Mouse (Mus musculus) liver, embryonic 12.5 days (tissue): ENCODE measurements at regions not wholly inside any gene's neighbourhood (a gene's known extent, or its start where the extent isn't known, plus 50 kb on each side); places are given as distances from the start of the nearest gene placed in this dataset.

ENCODE experiments used
- ATAC-seq: fragments of 200-750 bp; cut with Nextera tagmentation; 2 replicates; pipeline ENCODE4 v1.8.0; 2017; ENCODE audit warnings: moderate number of reproducible peaks, mild to moderate bottlenecking, moderate library complexity
- H3K27ac ChIP-seq: fragments of 300-500 bp; sonication (generic); 2 replicates; pipeline ENCODE4 v1.5.1; 2016; ENCODE audit warnings: mild to moderate bottlenecking
- H3K27me3 ChIP-seq: fragments of 300-500 bp; sonication (generic); replicated peaks from 2 replicates; pipeline ENCODE4 v1.6.1; 2016; ENCODE audit warnings: mild to moderate bottlenecking, moderate library complexity
- H3K36me3 ChIP-seq: fragments of 300-500 bp; sonication (generic); 2 replicates; pipeline ENCODE4 v1.6.1; 2016; ENCODE audit warnings: mild to moderate bottlenecking, moderate library complexity
- H3K4me1 ChIP-seq: fragments of 300-500 bp; sonication (generic); 2 replicates; pipeline ENCODE4 v1.6.1; 2016
- H3K4me2 ChIP-seq: fragments of 300-500 bp; sonication (generic); 2 replicates; pipeline ENCODE4 v1.6.1; 2016; ENCODE audit warnings: mild to moderate bottlenecking, moderate library complexity
- H3K4me3 ChIP-seq: fragments of 300-500 bp; sonication (generic); 2 replicates; pipeline ENCODE4 v1.5.1; 2016; ENCODE audit warnings: mild to moderate bottlenecking, moderate library complexity
- H3K9ac ChIP-seq: fragments of 300-500 bp; sonication (generic); 2 replicates; pipeline ENCODE4 v1.6.1; 2016; ENCODE audit warnings: mild to moderate bottlenecking, moderate library complexity
- H3K9me3 ChIP-seq: fragments of 300-500 bp; sonication (generic); replicated peaks from 2 replicates; pipeline ENCODE4 v1.6.1; 2016; ENCODE audit warnings: mild to moderate bottlenecking, moderate library complexity
- WGBS: fragments of 180-500 bp; shearing (Covaris S2); methylation state at CpG from one replicate; pipeline ENCODE4 v1.1.7; 2016; ENCODE audit not compliant: insufficient replicate concordance; 5-methylcytosine and 5-hydroxymethylcytosine counted together

DNA sequence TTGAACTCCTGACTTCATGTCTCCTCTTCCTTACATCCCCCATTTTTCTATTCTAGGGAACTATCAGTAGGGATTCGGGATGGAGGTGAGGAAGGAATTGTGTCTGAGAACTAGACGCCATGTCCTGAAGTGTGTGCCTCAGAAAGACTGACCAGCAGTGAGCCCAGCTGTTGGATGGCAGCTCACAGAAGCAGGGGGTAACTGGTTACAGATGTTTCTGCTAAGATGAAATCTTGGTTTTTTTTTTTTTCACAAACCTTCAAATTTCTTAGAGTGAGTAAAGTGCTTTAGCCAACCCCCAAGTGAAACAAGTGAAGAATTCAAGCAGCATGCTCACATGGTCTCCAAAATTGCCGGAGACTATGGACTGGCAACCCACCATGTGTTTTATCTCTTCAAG is 165.7 kb downstream of the Pmp22 start:
- Histone ChIP-seq H3K27me3 (no peaks in the 10 kb centered on the region), H3K27ac (no peak overlapping the region), H3K9ac (no peak overlapping the region), H3K9me3 (no peaks in the 10 kb centered on the region), H3K4me3 (no peak overlapping the region), H3K4me1 (no peaks in the 10 kb centered on the region), H3K4me2 (no peak overlapping the region), H3K36me3 (no peaks in the 10 kb centered on the region)
- no peak for ATAC-seq
- 57% methylated on average over 3 of the region's 3 CpGs for WGBS

DNA sequence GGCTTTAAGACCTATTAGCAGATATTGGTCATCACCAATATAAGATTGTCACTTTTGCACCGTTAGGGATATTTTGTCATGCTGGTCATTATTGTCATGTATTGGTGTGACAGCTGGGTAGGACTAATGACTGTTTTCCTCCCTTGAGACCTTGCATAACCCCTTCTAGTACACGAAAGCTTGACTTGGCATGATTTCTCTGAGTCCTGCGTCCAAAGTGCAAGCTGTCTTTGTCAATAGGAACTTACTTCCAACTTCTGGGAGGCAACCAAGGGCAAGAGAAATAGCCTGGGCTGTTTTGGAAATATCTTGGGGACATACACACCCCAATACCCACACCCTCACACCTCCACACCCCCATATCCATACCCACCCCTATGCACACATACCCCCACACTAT is 167.7 kb downstream of the Pmp22 start:
- ATAC-seq = no peak
- H3K9ac ChIP-seq = no peak overlapping the region
- WGBS = 66% methylated on average over 3 of the region's 3 CpGs

DNA sequence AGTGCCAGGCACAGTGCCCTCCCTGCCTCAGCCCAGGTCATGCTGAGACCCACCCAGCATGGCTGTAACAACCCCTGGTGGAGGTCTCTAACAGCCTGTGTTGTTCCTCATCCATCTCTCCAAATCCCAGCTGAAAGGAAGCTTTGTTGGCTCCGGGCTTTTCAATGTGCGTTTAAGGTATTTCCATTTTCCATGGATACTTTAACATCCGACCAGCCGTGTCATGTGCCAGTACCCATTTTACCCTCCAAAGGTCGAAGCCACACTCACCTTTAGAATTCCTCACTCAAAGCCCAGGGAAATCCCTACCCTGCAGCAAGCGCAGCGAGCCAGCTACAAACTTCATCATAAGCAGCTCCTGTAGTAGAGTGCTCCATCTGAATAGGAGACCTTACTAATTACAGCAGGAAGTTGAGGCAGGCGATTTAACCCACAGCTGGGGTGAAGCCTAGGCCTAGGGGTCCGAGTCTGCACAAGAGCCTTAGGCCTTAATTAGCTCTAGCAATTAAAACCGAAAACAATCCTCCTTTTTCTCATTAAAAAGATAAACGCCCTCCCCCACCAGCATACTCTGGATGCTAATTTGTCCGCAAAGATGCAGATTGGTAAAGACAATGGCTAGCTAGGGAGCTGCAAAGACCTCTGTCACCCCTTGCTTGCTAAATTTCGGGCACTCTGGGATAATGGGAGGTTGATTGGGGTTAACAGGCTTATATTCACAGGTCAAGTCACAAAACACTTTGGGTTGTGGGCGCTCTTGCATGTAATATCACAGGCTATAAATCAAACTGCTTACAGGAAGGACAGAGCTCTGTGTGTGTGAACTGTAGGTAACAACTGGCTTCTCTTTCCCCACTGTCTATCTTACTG is 171.2 kb downstream of the Pmp22 start:
- no peaks in the 10 kb centered on the region for H3K4me1 ChIP-seq
- H3K27ac ChIP-seq = no peak overlapping the region
- ATAC-seq = no peak
- H3K36me3 ChIP-seq = no peaks in the 10 kb centered on the region
- H3K4me2 ChIP-seq = no peak overlapping the region
- WGBS = 57% methylated on average over 14 of the region's 14 CpGs
- no peaks in the 10 kb centered on the region for H3K9me3 ChIP-seq
- H3K4me3 ChIP-seq = no peak overlapping the region
- no peaks in the 10 kb centered on the region for H3K27me3 ChIP-seq
- H3K9ac ChIP-seq = no peak overlapping the region

More for the DNA sequence above, 167.7 kb downstream of the Pmp22 start:
- Histone ChIP-seq H3K4me3 (no peak overlapping the region), H3K4me2 (no peak overlapping the region), H3K4me1 (no peaks in the 10 kb centered on the region), H3K36me3 (no peaks in the 10 kb centered on the region), H3K27ac (no peak overlapping the region), H3K27me3 (no peaks in the 10 kb centered on the region), H3K9me3 (no peaks in the 10 kb centered on the region)

DNA sequence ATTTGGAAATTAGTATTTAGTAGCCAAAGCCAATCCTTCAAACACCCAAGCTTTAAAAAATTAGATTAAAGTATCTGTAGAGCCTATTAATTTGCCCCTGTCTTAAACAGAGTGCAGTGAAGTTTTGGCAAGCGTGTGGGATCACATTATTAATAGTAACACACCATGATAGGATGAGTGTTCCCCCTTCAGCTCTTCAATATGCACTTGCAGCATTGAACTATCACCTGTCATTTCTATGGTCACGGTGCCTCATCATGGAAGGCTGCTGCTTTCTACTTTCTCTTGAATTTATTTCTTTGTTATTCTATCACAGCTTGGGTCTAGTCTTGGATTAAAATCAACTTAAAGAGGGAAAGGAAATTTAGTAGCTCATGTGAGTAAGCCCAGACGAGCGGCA is 196.4 kb downstream of the Pmp22 start:
- no peak for ATAC-seq
- no peak overlapping the region for H3K4me2 ChIP-seq
- H3K4me3 ChIP-seq = no peak overlapping the region
- WGBS = 66% methylated on average over 4 of the region's 4 CpGs
- no peak overlapping the region for H3K9ac ChIP-seq
- no peak overlapping the region for H3K27ac ChIP-seq
- H3K36me3 ChIP-seq = no peaks in the 10 kb centered on the region
- H3K9me3 ChIP-seq = no peaks in the 10 kb centered on the region
- no peaks in the 10 kb centered on the region for H3K27me3 ChIP-seq
- H3K4me1 ChIP-seq = no peaks in the 10 kb centered on the region

DNA sequence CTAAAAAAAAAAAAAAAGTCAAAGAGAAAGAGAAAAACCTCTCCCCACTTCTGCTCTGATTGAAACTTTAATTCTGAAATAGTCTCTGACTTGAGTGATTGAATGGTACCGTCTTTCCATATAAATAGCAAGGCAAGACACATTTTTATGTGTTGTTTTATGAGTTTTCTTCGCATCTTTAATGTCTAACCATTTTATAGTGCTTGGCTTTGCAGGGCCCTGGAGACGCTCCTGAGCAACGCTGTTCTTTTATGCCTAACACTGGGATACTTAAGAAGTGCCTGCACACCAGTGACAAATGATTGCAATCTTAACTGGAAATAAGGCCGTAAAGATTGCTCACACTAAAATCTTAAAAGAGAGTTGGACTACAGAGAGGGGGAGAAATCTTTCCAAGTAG is 198.1 kb downstream of the Pmp22 start:
- 64% methylated on average over 5 of the region's 5 CpGs for WGBS
- Histone ChIP-seq H3K4me3 (no peak overlapping the region), H3K9me3 (no peaks in the 10 kb centered on the region), H3K36me3 (no peaks in the 10 kb centered on the region), H3K4me2 (no peak overlapping the region), H3K9ac (no peak overlapping the region), H3K4me1 (no peaks in the 10 kb centered on the region), H3K27me3 (no peaks in the 10 kb centered on the region), H3K27ac (no peak overlapping the region)
- no peak for ATAC-seq

DNA sequence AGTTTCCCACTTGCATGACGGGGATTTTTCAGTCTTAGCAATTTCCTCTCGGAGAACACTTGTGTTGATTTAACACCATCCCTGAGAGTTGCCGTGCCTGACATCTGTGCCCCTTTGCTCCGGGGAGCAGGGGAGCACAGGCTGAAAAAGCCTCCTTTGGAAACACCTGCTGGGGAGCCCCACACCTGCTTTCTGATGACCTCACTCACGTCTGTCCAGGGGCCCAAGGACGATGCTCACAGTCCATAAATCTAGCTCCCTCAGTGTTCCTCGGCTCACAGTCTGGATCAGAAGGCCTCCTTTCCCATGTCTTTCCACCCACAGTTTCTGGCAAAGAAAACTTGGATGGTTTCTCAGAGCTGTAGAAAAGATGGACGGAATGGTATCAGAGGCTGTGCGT is 208.7 kb downstream of the Pmp22 start:
- Histone ChIP-seq H3K9ac (no peak overlapping the region), H3K27ac (no peak overlapping the region), H3K36me3 (no peaks in the 10 kb centered on the region), H3K4me2 (no peak overlapping the region), H3K27me3 (no peaks in the 10 kb centered on the region), H3K4me1 (no peaks in the 10 kb centered on the region), H3K9me3 (peaks cover 4% of the 10 kb centered on the region; the same call in 1 of the 2 replicates), H3K4me3 (no peak overlapping the region)
- ATAC-seq = no peak
- 68% methylated on average over 9 of the region's 9 CpGs for WGBS

DNA sequence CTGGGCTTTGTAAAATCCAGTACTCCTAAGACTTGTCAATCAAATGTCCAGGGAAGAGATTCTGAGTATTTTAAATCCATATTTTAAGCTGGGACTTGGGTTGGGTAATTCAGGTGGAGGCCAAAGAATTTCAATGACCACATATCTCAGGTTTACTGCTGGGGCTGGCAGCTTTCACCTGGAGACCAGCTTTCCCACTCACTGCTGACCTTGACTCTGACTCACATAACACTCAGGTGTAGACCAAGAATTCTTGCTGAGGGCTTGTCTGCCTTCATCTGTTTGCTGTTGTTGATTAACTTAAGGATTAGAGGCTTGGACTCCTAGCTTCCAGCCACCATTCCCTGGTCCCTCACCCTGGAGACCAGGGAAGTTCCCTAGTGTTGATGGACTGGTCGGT is 209.5 kb downstream of the Pmp22 start:
- ATAC-seq = no peak
- WGBS = 68% methylated on average over 1 of the region's 1 CpGs

DNA sequence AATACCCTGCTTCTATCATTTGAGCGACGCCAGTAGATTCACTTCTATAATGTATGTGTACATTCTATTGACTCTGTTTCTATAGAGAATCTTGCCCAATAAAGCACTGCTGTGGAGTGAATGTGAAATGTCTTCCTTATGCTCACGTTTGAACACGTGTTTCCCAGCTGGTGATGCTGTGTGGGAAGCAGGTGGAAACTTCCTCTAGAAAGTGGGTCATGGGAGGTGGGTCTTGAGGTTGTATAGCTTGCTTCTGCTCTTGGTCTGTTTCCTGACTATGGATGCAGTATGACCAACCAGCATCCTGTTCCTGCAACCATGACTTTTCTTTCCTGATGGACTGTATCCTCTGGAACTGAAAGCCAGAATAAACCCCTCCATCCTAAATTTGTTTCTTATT is 216.9 kb downstream of the Pmp22 start:
- Histone ChIP-seq H3K9me3 (no peaks in the 10 kb centered on the region), H3K27me3 (no peaks in the 10 kb centered on the region), H3K9ac (no peak overlapping the region), H3K4me2 (no peak overlapping the region), H3K4me1 (no peaks in the 10 kb centered on the region), H3K4me3 (no peak overlapping the region), H3K27ac (no peak overlapping the region), H3K36me3 (no peaks in the 10 kb centered on the region)
- 73% methylated on average over 4 of the region's 4 CpGs for WGBS
- no peak for ATAC-seq

More for the DNA sequence above, 209.5 kb downstream of the Pmp22 start:
- H3K9me3 ChIP-seq = peaks cover 4% of the 10 kb centered on the region; the same call in 1 of the 2 replicates
- no peaks in the 10 kb centered on the region for H3K27me3 ChIP-seq
- H3K4me1 ChIP-seq = no peaks in the 10 kb centered on the region
- no peak overlapping the region for H3K4me2 ChIP-seq
- no peaks in the 10 kb centered on the region for H3K36me3 ChIP-seq
- H3K9ac ChIP-seq = no peak overlapping the region
- H3K4me3 ChIP-seq = no peak overlapping the region
- no peak overlapping the region for H3K27ac ChIP-seq

DNA sequence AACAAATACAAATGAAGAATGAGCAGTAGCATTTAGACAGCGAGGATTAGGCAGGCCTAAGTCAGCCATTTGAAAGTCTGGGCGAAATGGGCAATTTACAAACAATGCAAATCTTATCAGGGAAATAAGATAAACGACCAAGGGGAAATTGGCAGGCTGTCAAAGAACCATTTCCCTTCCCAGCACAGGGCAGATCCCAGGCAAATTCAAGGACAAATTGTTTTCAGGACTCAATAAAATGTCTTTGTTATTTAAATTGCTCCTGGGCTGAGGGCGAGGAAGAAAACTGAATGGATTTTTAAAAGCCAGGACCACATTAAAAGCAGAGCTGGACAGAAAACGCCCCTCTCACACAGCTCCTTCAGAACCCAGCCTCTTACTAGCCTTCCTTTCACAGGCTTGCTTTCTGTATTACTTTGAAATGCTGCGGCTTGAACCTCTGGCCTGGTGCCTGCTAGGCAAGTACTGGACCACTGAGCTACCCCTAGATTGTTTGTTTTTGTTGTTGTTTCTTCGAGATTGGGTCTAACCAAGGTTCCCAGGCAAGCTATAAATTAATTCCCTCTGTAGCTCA is 221.4 kb downstream of the Pmp22 start:
- Histone ChIP-seq H3K9me3 (no peaks in the 10 kb centered on the region), H3K4me1 (peaks cover 16% of the 10 kb centered on the region), H3K27ac (no peak overlapping the region), H3K9ac (no peak overlapping the region), H3K27me3 (no peaks in the 10 kb centered on the region), H3K36me3 (no peaks in the 10 kb centered on the region), H3K4me3 (no peak overlapping the region), H3K4me2 (no peak overlapping the region)
- 38% methylated on average over 7 of the region's 7 CpGs for WGBS
- no peak for ATAC-seq

DNA sequence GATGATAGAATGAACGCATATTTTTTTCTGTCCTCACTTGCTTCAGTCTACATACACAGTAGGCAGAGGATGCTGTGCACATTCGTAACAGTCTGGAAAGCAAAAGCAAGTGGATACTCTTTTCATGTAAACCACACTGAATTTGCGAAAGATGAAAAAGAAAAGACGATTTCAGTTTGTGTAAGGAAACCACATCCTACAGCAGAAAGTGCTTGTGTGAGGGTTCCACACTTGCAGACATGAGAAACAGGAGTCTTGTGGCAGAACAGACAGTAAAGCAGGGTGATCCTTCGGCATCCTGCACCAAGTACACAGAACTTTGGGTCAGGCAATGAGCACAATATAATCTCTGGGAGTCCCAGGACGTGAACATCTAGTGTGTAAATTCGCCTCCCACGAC is 223.2 kb downstream of the Pmp22 start:
- peaks cover 16% of the 10 kb centered on the region for H3K4me1 ChIP-seq
- H3K4me3 ChIP-seq = no peak overlapping the region
- no peaks in the 10 kb centered on the region for H3K27me3 ChIP-seq
- ATAC-seq = no peak
- no peak overlapping the region for H3K27ac ChIP-seq
- no peaks in the 10 kb centered on the region for H3K9me3 ChIP-seq
- H3K36me3 ChIP-seq = no peaks in the 10 kb centered on the region
- H3K9ac ChIP-seq = no peak overlapping the region
- H3K4me2 ChIP-seq = no peak overlapping the region
- 76% methylated on average over 8 of the region's 8 CpGs for WGBS

DNA sequence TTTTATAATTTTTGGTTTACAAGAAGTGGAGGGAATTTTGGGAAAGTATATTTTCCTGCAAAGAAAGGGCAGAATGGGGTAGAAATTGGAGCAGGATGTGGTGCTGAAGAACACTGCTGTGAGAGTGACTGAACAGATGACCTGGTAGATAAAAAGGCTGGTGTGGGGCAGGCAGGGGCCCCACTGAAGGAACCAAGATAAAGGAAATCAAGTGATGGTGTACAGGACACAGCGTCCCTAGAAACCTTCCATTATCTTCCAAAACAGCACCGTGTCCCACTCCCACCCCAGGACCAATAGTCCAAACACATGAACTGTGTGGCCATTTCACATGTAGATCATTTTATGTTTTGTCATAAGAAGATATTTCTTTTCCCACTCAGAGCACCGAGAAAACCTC is 224.2 kb downstream of the Pmp22 start:
- peak; percentile 89 for ATAC-seq

DNA sequence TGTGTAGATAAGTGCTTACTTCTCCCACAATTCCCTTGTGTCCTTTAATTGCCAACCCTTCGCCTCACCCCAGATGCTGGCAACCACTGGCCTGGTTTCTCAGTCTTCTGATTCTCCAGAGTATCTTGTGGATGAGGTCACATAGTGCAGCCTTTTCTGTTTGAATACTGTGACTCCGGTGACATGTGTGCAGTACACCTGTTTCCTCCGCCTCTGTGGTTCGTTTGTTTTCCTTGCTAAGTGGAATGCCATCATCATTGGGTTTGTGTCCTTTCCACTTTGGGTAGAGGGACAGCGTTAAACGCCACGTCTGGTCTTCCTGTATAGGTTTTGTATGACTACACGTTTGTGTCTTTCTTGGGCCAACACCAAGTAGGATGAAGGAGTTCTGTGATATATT is 224.9 kb downstream of the Pmp22 start:
- Histone ChIP-seq H3K4me1 (peaks cover 16% of the 10 kb centered on the region), H3K4me2 (no peak overlapping the region), H3K9me3 (no peaks in the 10 kb centered on the region), H3K4me3 (no peak overlapping the region), H3K27ac (no peak overlapping the region), H3K9ac (no peak overlapping the region), H3K27me3 (no peaks in the 10 kb centered on the region), H3K36me3 (no peaks in the 10 kb centered on the region)
- ATAC-seq = no peak
- WGBS = 77% methylated on average over 8 of the region's 8 CpGs

More for the DNA sequence above, 224.2 kb downstream of the Pmp22 start:
- peak overlapping the region; percentile 33; the same call in 1 of the 2 replicates for H3K4me2 ChIP-seq
- no peak overlapping the region for H3K4me3 ChIP-seq
- H3K9ac ChIP-seq = no peak overlapping the region
- no peaks in the 10 kb centered on the region for H3K36me3 ChIP-seq
- 29% methylated on average over 3 of the region's 3 CpGs for WGBS
- H3K4me1 ChIP-seq = peaks cover 16% of the 10 kb centered on the region
- no peaks in the 10 kb centered on the region for H3K9me3 ChIP-seq
- H3K27me3 ChIP-seq = no peaks in the 10 kb centered on the region
- H3K27ac ChIP-seq = no peak overlapping the region
